Mouse (Mus musculus): ENCODE measurements at regions not wholly inside any gene's neighbourhood (a gene's known extent, or its start where the extent isn't known, plus 50 kb on each side); places are given as distances from the start of the nearest gene placed in this dataset.

- no peaks in the 10 kb centered on the region for H3K9me3 ChIP-seq (ENCODE audit: low read length)
- TF ChIP-seq CTCF (conservative IDR thresholded peaks at IDR 0.05; ENCODE audit: low read length) = no peak
- no peaks in the 10 kb centered on the region for H3K36me3 ChIP-seq (ENCODE audit: insufficient read depth, low read length)
- H3K4me3 ChIP-seq (replicated peaks; ENCODE audit: low read length) = peak overlapping the region; percentile 62
- no peaks in the 10 kb centered on the region for H3K27me3 ChIP-seq (ENCODE audit: insufficient read depth, low read length)
- H3K4me1 ChIP-seq (replicated peaks; ENCODE audit: low read depth, low read length) = peaks cover 14% of the 10 kb centered on the region
These were observed 154.6 kb upstream of the Usp9x start for GRCm38 (mm10) chrX:12916684-12917083.

GRCm38 (mm10) chrX:12900256-12900655 lies 138.4 kb upstream of the Med14 start:
- H3K4me1 ChIP-seq (replicated peaks; ENCODE audit: low read depth, low read length) = no peaks in the 10 kb centered on the region
- no peak for TF ChIP-seq POU5F1 (IDR thresholded peaks at IDR 0.05; ENCODE audit: borderline replicate concordance, low read length)
- TF ChIP-seq NANOG (IDR thresholded peaks at IDR 0.05; ENCODE audit: borderline replicate concordance, low read length) = no peak
- no peak for TF ChIP-seq CTCF (conservative IDR thresholded peaks at IDR 0.05; ENCODE audit: low read length)
- no peak overlapping the region for H3K4me3 ChIP-seq (replicated peaks; ENCODE audit: low read length)
- no peaks in the 10 kb centered on the region for H3K36me3 ChIP-seq (ENCODE audit: insufficient read depth, low read length)
- H3K27me3 ChIP-seq (ENCODE audit: insufficient read depth, low read length) = no peaks in the 10 kb centered on the region
- H3K9me3 ChIP-seq (ENCODE audit: low read length) = no peaks in the 10 kb centered on the region

GRCm38 (mm10) chrX:12891468-12891867 lies 129.6 kb upstream of the Med14 start:
- Histone ChIP-seq H3K36me3 (ENCODE audit: insufficient read depth, low read length) (no peaks in the 10 kb centered on the region), H3K9me3 (ENCODE audit: low read length) (no peaks in the 10 kb centered on the region), H3K4me1 (replicated peaks; ENCODE audit: low read depth, low read length) (peaks cover 5% of the 10 kb centered on the region; the same call in 1 of the 2 replicates), H3K27me3 (ENCODE audit: insufficient read depth, low read length) (no peaks in the 10 kb centered on the region), H3K4me3 (replicated peaks; ENCODE audit: low read length) (no peak overlapping the region)
- TF ChIP-seq NANOG (IDR thresholded peaks at IDR 0.05; ENCODE audit: borderline replicate concordance, low read length) (no peak), CTCF (conservative IDR thresholded peaks at IDR 0.05; ENCODE audit: low read length) (no peak), POU5F1 (IDR thresholded peaks at IDR 0.05; ENCODE audit: borderline replicate concordance, low read length) (no peak)

GRCm38 (mm10) chrX:12889482-12889808 lies 127.6 kb upstream of the Med14 start:
- TF ChIP-seq POU5F1 (IDR thresholded peaks at IDR 0.05; ENCODE audit: borderline replicate concordance, low read length) = no peak
- no peak for TF ChIP-seq CTCF (conservative IDR thresholded peaks at IDR 0.05; ENCODE audit: low read length)
- no peak for TF ChIP-seq NANOG (IDR thresholded peaks at IDR 0.05; ENCODE audit: borderline replicate concordance, low read length)
- Histone ChIP-seq H3K9me3 (ENCODE audit: low read length) (no peaks in the 10 kb centered on the region), H3K4me3 (replicated peaks; ENCODE audit: low read length) (no peak overlapping the region), H3K27me3 (ENCODE audit: insufficient read depth, low read length) (no peaks in the 10 kb centered on the region), H3K36me3 (ENCODE audit: insufficient read depth, low read length) (no peaks in the 10 kb centered on the region), H3K4me1 (replicated peaks; ENCODE audit: low read depth, low read length) (peaks cover 10% of the 10 kb centered on the region)

GRCm38 (mm10) chrX:12888708-12889481 lies 127.0 kb upstream of the Med14 start:
- Histone ChIP-seq H3K27me3 (ENCODE audit: insufficient read depth, low read length) (no peaks in the 10 kb centered on the region), H3K4me1 (replicated peaks; ENCODE audit: low read depth, low read length) (peaks cover 10% of the 10 kb centered on the region), H3K4me3 (replicated peaks; ENCODE audit: low read length) (no peak overlapping the region), H3K9me3 (ENCODE audit: low read length) (no peaks in the 10 kb centered on the region), H3K36me3 (ENCODE audit: insufficient read depth, low read length) (no peaks in the 10 kb centered on the region)
- TF ChIP-seq NANOG (IDR thresholded peaks at IDR 0.05; ENCODE audit: borderline replicate concordance, low read length) (no peak), POU5F1 (IDR thresholded peaks at IDR 0.05; ENCODE audit: borderline replicate concordance, low read length) (no peak), CTCF (conservative IDR thresholded peaks at IDR 0.05; ENCODE audit: low read length) (no peak)

- no peak for TF ChIP-seq CTCF (conservative IDR thresholded peaks at IDR 0.05; ENCODE audit: low read length)
- TF ChIP-seq NANOG (IDR thresholded peaks at IDR 0.05; ENCODE audit: borderline replicate concordance, low read length) = no peak
- no peak for TF ChIP-seq POU5F1 (IDR thresholded peaks at IDR 0.05; ENCODE audit: borderline replicate concordance, low read length)
- Histone ChIP-seq H3K4me1 (replicated peaks; ENCODE audit: low read depth, low read length) (peaks cover 10% of the 10 kb centered on the region), H3K36me3 (ENCODE audit: insufficient read depth, low read length) (no peaks in the 10 kb centered on the region), H3K27me3 (ENCODE audit: insufficient read depth, low read length) (no peaks in the 10 kb centered on the region), H3K9me3 (ENCODE audit: low read length) (no peaks in the 10 kb centered on the region), H3K4me3 (replicated peaks; ENCODE audit: low read length) (no peak overlapping the region)
These were observed 126.3 kb upstream of the Med14 start for GRCm38 (mm10) chrX:12888010-12888707.

- TF ChIP-seq POU5F1 (IDR thresholded peaks at IDR 0.05; ENCODE audit: borderline replicate concordance, low read length) (no peak), NANOG (IDR thresholded peaks at IDR 0.05; ENCODE audit: borderline replicate concordance, low read length) (no peak), CTCF (conservative IDR thresholded peaks at IDR 0.05; ENCODE audit: low read length) (no peak)
- Histone ChIP-seq H3K36me3 (ENCODE audit: insufficient read depth, low read length) (no peaks in the 10 kb centered on the region), H3K27me3 (ENCODE audit: insufficient read depth, low read length) (no peaks in the 10 kb centered on the region), H3K4me3 (replicated peaks; ENCODE audit: low read length) (no peak overlapping the region), H3K4me1 (replicated peaks; ENCODE audit: low read depth, low read length) (peaks cover 10% of the 10 kb centered on the region), H3K9me3 (ENCODE audit: low read length) (no peaks in the 10 kb centered on the region)
These were observed 125.6 kb upstream of the Med14 start for GRCm38 (mm10) chrX:12887516-12887915.

- peaks cover 10% of the 10 kb centered on the region for H3K4me1 ChIP-seq (replicated peaks; ENCODE audit: low read depth, low read length)
- TF ChIP-seq CTCF (conservative IDR thresholded peaks at IDR 0.05; ENCODE audit: low read length) = no peak
- no peak for TF ChIP-seq NANOG (IDR thresholded peaks at IDR 0.05; ENCODE audit: borderline replicate concordance, low read length)
- TF ChIP-seq POU5F1 (IDR thresholded peaks at IDR 0.05; ENCODE audit: borderline replicate concordance, low read length) = no peak
- no peaks in the 10 kb centered on the region for H3K27me3 ChIP-seq (ENCODE audit: insufficient read depth, low read length)
- no peaks in the 10 kb centered on the region for H3K36me3 ChIP-seq (ENCODE audit: insufficient read depth, low read length)
- no peak overlapping the region for H3K4me3 ChIP-seq (replicated peaks; ENCODE audit: low read length)
- H3K9me3 ChIP-seq (ENCODE audit: low read length) = no peaks in the 10 kb centered on the region
These were observed 124.5 kb upstream of the Med14 start for GRCm38 (mm10) chrX:12886160-12887048.

Data from E14TG2a.4 (cell line).